Mouse (Mus musculus): ENCODE data around the gene Atp2a2.
"Not testable (repeated sequence)": the region's sequence is repeated elsewhere in the genome, so short reads cannot be mapped to it uniquely, and the experiment has no call there.

Gene Atp2a2

DNA sequence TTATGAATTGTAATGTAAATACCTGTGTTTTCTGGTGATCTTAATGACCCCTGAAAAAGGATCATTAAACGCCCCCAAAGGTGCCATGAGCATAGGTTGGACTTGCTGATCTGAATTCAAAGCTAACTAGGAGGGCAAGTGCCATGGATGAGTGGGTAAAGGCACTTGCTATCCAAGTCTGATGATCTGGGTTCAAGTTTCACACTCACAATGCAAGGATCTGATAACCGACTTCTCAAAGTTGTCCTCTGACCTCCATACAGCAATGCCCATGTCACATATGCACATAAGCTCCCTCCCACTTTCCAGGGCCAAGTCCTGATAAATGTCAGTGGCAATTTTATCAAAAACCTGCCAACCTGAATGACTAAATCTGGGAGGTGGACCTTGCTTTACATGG is 9.0 kb downstream of the Atp2a2 start:
- no peak for DNase-seq

DNA sequence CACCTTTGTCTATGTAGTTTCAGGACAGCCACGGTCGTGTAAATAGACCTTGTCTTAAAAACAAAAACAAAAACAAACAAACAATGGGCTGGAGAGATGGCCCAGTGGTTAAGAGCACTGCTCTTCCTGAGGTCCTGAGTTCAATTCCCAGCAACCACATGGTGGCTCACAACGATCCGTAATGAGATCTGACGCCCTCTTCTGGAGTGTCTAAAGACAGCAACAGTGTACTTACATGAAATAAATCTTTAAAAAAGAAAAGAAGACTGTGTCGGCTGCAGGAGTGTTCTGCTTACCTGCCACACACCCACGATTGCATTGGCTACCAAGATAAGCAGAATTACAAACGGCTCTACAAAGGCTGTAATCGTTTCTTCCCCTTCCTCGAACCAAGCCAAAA is 10.6 kb downstream of the Atp2a2 start:
- no peak for DNase-seq

DNA sequence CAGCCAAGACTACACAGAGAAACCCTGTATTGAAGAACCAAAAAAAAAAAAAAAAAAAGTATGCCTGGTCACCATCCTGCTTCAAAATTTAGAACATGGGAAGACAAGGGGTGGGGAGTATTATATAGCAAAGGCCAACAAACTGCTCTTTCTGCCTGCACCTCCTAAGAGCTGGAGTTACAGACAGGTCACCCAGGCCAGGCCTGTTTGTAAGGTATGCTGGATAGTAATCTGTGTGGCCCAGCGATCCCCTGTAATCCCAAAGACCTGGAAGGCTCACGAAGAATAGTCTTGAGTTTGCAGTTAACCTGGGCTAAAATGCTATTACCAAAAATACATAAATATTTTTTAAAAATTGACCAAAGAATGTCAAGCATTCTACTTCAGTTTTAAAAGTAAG is 11.9 kb downstream of the Atp2a2 start:
- no peak for DNase-seq

DNA sequence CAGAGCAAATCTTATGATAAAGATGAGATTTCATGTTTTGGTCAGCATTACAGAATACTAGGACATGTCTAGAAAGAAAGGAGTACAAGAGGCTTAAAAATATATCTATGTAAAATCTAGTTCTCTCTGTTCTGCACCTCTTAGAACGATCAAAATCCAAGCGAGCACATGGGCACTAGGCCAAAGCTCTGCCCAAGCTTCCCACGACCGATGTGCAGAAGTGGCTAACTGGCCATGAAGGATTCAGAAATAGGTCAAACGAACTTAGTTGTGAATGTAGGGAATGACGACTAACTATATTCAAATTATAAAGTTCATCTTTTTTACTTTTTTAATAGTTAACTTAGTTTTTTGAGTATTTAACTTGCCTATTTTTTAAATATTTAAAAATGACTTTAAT is 14.2 kb downstream of the Atp2a2 start:
- DNase-seq, result no peak

DNA sequence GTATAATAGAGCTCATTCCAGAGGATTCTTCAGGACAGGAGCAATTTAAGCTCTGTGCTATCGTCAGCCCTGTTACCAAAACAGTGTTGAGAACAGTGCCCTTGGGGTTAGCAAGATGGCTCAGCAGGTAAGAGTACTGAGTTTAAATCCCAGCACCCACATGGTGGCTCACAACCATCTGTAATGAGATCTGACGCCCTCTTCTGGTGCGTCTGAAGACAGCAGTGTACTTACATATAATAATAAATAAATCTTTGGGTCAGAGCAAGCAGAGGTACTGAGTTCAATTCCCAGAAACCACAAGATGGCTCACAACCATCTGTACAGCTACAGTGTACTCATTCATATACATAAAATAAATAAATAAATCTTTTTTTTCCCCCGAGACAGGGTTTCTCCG is 15.8 kb downstream of the Atp2a2 start:
- DNase-seq, result not testable (repeated sequence)

DNA sequence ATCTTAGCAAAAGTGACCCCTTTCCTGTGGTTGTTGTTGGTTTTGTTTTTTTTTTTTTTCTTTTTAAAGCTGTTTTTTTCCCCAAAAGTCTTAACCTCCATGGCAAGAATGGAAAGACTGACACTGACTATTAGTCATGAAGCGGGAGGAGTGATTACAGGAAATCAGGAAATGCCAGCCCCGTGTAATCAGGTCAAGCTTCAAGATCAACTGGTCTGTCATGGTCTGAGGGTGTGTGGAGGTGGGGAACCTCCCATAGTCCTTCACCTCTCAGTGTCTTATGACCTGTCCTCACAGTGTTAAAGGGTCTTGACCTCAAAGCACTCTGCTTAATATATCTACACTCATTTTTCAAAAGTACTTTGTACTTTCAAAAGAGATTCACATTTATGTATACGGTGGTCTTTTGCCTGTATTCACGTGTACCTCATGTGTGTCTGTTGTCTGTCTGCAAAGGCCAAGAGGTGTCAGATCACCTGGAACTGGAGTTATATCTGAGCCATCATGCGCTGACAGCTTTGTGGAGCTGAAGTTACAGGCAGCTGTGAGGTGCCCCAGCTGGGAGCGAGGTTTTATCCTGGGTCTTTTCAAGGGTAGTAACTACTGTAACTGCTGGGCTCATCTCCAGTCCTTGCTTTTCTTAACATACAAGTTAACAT is 19.2 kb downstream of the Atp2a2 start:
- no peak for DNase-seq

DNA sequence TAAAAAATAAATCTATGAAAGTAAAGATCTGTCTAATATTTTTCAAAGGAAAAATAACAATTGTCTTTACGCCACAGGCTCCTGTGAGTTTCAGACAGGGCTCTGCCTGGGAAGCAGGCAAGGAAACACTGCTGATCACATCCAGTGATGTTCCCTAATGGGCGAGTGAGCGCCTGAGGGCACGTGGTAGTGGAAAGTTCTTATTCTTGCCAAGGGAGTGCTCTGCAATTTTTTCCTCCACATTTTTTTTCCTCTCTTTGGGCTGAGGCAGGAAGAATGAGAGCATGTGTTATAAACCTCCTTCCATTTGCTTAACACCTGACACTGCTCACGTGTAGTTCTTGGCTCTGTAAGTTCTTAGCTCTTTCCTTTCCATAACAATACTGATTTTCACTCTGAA is 20.2 kb downstream of the Atp2a2 start:
- DNase-seq, result no peak

DNA sequence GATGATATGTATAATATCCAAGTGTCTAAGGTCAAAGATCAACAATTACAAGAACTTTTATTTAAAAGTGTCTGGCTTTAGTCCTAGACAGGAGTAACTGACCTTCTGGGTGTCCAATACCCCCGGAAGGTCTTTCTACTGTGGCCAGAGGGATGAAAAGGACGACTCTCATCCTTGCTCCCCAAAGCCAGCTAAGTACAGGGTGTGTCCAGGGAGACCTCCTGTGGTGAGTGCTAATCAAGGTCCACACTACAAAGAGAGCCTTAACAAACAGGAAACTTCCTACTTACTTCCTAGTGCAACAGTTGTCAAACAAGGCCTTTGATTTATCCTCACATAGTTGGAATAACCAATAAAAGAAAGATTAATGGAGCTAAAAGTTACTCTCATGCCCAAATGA is 22.9 kb downstream of the Atp2a2 start:
- DNase-seq, result no peak

DNA sequence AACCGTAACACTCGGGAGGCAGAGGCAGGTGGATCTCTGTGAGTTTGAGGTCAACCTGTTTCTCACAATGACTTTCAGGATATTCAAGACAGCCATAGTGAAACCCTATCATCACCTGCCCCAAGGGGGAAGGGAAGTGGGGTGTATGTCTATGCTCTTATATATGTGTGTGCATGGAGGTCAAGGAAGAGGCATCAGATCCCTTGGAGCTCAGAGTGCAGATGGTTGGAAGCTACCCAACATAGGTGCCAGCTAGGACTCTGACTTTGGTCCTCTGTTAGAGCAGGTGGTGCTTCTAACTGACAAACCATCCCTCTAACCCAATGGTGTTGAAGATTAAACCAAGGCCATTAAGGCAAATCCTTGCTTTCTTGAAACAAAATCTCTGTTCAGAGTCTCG is 24.5 kb downstream of the Atp2a2 start:
- no peak for DNase-seq

DNA sequence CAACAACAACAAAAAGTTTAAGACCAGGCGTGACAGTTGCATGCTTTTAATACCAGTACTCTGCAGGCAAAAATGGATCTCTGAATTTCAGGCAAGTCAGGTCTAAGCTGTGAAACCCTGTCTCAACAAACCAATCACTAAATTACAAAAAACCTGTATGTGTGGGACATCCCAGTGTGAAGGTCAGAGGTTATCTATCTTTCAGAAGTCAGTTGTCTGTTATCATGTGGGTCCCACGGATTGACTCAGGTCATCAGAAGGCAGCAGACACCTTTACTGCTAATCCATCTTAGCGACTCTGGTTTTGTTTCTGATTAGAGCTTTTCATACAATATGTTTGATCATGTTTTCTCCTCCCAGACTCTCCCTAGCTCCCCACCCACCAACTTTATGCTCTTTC is 25.9 kb downstream of the Atp2a2 start:
- DNase-seq, result no peak

DNA sequence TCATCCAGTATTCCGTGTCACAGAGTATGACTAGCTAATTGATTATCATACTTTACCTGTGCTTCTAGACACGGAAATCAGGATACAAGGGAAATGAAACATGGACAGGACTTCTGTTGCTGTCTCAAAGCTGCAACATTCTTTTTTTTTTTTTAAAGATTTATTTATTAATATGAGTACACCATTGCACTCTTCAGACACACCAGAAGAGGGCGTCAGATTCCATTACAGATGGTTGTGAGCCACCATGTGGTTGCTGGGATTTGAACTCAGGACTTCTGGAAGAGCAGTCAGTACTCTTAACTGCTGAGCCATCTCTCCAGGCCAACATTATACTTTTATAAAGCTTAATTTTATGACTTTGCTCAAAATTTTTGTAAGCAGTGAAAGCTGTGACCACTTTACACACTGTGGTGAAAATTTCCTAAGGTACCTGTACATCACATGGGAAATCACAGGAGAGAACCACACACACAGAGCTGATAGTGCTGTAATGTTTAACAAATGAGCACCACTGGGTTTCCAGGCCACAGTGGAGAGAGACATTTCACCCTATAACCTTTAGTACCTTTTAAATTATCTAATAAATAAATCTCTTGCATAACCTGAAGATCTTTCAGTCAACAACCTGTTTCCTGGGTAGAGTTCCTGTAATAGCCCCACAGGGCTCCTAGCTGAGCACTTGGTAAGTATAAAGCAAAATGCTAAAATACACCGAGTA is 27.2 kb downstream of the Atp2a2 start:
- DNase-seq, result no peak

DNA sequence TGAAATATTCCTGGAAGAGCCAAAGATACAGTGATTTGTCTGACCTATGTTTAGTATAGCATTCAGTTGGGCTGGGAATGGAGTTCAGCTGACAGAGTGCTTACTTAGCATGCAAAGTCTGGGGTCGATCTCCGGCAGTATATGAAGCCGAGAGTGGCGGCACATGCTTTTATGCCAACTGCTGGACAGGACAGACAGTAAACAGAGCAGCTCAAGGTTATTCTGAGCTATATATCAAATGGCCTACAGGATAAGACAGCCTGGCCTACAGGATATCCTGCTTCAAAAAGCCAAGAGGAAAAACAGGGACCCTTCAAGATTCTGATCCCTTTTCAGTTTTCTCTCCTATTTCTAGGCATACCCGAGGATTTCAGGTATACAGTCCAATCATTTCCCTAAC is 30.4 kb downstream of the Atp2a2 start:
- DNase-seq, result no peak

DNA sequence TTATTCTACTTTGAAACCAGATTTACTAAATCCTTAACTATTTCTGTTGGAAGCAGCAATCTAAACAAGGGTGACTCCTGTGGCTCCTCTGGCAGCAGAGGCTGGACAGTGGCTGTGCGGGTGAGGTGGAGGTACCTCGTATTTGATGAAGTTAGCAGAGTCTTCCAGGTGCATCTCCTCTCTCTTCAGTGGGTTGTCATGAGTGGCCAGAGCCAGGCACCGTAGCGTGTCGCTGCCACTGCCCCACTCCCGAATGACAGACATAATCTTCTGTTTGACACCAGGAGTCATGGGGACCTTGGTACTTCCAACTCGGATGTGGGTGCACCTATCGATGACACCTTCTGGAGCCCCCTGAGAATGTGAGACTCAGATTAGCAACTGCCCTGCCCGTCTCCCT is 40.6 kb downstream of the Atp2a2 start:
- no peak for DNase-seq

DNA sequence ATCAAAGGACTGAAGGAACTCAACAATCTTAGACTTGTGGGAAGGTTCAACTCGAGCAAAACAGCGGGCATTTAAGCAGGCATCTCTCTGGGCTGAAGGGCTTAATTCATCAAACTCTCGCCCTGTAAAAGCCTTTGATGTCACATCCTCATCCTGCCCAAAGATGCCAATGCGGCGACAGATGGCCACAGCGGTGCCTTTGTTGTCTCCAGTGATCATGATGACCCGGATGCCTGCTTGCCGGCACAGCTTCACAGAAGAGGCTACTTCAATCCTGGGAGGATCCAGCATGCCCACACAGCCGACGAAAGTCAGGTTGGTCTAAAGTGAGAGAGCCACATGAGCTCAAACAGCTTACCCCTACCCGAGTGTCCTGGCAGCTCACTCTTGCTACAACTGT is 41.4 kb downstream of the Atp2a2 start:
- peak; percentile 83 for DNase-seq

DNA sequence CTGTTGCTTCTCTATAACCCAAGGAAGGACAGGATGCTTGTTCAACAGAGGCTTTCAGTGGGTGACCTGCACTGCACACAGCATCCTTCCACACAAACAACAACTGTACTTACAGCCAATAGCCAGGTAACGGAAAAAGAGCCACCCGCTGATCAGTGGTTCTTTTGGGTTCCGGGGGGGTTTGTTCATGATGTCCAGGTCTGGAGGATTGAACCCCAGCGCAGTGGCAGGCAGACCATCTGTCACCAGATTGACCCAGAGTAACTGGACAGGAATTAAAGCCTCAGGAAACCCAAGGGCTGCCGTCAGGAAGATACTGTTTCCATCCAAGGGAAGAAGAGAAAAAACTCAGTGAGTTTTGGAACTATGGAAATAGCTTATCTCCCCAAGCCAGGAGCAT is 42.7 kb downstream of the Atp2a2 start:
- peak; percentile 80 for DNase-seq

DNA sequence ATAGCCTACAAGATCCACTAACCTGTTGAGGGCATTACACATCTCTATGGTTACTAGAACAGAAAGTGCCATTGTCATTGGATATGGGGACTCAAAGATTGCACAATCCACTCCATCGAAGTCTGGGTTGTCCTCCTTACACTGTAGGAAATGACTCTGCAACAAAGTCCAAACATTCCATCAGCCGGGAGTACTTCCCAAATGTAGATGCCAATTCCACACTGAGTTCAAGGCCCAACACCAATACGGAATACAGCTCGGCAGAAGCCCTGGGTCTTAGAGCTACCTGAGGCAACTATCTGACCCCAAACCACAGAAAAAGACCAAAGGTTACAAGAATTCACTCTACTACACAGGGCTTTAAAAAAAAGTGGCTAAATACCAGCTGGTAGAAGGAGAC is 44.0 kb downstream of the Atp2a2 start:
- no peak for DNase-seq

DNA sequence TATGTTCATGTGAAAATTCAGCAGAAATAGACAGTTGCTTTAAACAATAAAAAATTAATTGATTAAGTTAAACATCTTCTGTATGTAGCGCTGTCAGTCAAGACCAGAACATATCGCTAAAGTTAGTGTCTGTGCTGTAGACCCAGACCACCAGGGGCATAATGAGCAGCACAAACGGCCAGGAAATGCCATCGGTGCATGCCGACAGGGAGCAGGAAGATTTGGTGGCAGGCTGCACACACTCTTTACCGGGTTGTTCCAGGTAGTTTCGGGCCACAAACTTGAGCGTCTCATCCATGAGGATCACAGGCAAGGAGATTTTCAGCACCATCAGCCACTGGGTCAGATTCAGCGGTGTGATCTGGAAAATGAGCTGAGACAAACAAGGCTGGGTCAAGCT is 45.0 kb downstream of the Atp2a2 start:
- DNase-seq, result not testable (repeated sequence)

DNA sequence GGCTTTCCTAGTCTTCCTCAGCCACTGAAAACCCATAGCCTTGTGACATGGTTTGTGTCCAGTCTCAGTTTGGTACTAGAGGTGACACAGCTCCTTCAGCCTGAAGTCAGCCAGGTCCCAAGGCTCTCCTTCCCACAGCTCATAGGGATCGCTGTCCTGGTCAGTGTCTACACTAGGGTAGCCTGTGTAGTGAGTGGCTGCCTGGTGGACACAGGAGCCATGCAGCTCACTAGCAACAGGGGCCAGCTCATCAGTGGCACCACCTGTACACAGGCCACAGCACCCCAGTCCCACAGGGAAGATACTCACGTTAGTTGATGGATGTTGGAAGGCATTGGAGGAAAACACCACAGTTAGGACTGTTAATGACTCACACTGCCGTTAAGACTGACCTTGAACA is 46.4 kb downstream of the Atp2a2 start:
- DNase-seq, result no peak

DNA sequence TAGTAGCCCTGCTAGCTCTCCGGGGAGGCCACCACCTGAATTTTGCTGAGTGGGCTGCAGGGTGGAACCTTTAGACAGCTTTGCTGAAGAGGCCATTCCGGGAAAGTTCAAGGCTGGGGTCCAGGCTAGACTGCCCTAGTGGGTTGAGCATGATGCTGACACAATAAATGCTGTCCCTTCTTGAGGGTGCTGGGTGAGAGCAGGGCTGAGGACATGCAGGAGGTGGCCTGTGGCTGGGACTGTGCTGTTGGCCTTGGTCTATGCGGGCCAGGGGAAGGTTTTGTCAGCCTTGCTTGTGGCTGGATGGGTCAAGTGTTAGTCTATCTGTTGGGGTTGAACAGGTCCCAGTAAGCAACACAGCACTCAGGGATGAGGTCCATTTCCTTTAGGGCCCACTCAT is 47.1 kb downstream of the Atp2a2 start:
- no peak for DNase-seq

DNA sequence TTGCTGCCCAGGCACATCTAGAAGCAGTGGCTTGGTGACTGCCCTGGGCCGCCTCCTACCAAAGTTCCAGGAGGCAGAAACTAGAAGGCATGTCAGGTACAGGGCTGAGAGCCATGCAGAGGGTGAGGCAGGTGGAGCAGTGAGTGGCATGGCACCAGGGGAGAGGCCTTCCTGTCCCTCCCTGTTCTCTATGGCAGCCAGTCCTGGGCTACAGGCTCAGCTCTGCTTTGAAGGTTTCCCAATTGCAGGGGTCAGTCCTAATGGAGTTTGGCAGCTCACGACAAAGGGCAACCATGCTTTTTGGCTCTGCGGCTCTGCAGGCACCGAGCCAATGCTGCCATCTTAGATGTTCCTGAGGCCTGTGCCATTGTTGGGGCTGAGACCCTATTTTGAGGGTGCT is 47.6 kb downstream of the Atp2a2 start:
- no peak for DNase-seq

DNA sequence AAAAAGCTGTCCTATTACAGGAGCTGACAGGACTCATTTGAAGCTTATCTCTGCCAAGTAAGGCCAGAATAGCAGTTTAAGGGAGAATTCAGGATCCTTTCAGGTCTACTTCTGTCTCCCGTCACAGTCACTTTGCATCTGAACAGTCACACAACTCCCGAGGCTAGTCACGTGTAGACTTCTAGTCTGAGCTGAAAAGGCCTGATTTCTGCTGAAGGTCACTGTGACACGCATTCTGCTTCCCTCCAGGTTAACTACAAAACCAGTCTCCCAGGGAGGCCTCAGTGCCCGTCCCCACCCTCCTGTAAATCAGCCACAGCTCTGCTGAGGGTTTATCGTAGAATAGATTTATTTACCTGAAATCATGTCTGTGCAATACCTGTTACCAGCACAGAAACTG is 48.8 kb downstream of the Atp2a2 start:
- no peak for DNase-seq

DNA sequence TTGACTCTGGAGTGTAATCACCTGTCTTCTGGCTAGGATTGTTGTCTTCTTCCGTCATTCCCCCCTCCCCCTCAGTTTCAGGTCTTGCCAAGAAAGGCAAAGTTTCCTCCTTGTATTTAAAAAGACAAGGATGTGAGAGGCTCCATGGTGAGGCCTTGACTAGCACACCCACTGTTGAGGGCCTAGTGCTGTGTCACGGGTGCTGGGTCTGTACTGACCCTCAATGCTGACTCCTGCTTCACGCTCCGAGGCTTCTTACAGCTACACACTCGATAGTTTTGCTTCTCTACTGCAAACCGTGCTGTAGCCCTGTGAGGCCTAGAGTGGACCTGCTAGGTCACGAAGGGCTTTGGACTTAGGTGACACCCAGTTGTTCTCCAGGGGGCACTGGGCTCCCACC is 49.8 kb downstream of the Atp2a2 start:
- DNase-seq, result no peak

DNA sequence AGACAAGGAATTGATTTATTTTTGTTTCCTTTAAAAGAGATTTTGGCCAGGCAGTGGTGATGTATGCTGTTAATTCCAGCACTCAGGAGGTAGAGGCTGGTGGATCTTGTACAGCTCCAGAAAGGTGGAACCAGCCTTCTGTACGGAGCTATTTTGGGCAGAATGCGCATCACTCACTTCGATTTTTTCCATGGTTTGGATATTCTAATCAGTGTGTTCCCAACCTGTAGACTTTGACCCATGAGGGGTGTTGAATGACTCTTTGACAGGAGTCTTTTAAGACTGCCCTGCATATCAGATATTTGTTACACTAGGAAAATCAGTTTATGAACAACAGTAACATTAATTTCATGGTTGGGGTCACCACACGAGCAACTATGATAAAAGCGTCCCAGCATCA is 50.7 kb downstream of the Atp2a2 start:
- DNase-seq, result no peak

DNA sequence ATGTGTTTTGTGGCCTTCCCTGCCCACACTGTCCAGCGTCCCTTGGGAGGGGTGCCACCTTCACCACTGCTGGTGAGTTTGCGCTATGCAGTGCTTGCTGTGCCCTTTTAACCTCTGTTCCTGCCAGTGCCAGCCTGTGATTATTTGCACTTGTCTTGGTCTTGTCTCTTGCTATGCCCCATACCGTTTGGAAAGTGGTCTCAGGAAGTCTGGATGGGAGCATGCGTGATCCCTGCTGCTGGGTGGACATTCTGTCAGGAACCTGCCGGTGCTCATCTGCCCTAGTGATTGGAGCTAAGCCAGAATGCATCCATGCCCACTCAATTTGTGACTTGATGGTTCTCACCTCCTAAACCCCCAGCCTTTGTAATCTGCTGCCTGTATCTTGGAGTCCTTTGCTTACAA is 51.1 kb downstream of the Atp2a2 start:
- no peak for DNase-seq

DNA sequence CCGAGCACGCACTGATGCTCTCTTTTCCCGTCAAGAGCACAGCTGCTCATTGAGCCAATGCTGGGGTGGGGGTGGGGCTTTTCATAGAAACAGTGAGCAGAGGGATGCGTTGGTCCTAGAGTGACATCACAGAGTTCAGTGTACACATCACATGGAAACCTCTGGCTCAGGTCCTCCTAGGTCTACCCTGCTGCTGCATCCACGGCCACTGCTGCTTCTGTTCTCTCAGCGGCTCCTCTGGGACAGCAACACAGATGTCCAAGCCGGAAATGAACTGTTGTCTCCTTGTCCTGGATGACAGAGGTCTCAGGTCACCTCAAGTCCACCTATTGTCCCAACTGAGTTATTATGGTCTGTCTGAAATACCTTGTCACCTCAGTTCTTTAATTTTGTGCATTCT is 52.1 kb downstream of the Atp2a2 start:
- DNase-seq, result no peak
